Mouse (Mus musculus) heart, postnatal 0 days (tissue): ENCODE results near the gene Tnfaip1. TPM values are rescaled to one million over a fixed set of nuclear protein-coding genes. Genes with fewer than 3 reads are reported as not detected.
"Not testable (repeated sequence)": the region's sequence is repeated elsewhere in the genome, so short reads cannot be mapped to it uniquely, and the experiment has no call there.

Experiments
- ATAC-seq: fragments of 200-750 bp; cut with Nextera tagmentation; 2 replicates; pipeline ENCODE4 v1.8.0; 2017; ENCODE audit warnings: low read depth, moderate number of reproducible peaks, moderate library complexity; ENCODE audit not compliant: insufficient read depth
- DNase-seq: peaks from one replicate; pipeline ENCODE4 v3.0.0-alpha.2; 2016; ENCODE audit warnings: low spot score
- H3K27ac ChIP-seq: fragments of 300-500 bp; sonication (generic); 2 replicates; pipeline ENCODE4 v1.5.1; 2014; ENCODE audit warnings: low read depth, mild to moderate bottlenecking
- H3K27me3 ChIP-seq: fragments of 300-500 bp; sonication (generic); 2 replicates; pipeline ENCODE4 v1.6.1; 2014; ENCODE audit warnings: low read length, mixed read lengths; ENCODE audit not compliant: control insufficient read depth, insufficient read depth
- H3K36me3 ChIP-seq: fragments of 300-500 bp; sonication (generic); replicated peaks from 2 replicates; pipeline ENCODE4 v1.6.1; 2014; ENCODE audit warnings: low read length, mixed read lengths; ENCODE audit not compliant: control insufficient read depth, insufficient read depth
- H3K4me1 ChIP-seq: fragments of 300-500 bp; sonication (generic); 2 replicates; pipeline ENCODE4 v1.6.1; 2014; ENCODE audit warnings: antibody characterized with exemption; ENCODE audit not compliant: control insufficient read depth, insufficient read depth
- H3K4me2 ChIP-seq: fragments of 300-500 bp; sonication (generic); 2 replicates; pipeline ENCODE4 v1.6.1; 2014; ENCODE audit warnings: low read depth, mild to moderate bottlenecking, low read length, moderate library complexity
- H3K4me3 ChIP-seq: fragments of 300-500 bp; sonication (generic); 2 replicates; pipeline ENCODE4 v1.5.1; 2014; ENCODE audit warnings: low read depth, low read length
- H3K9ac ChIP-seq: fragments of 300-500 bp; sonication (generic); replicated peaks from 2 replicates; pipeline ENCODE4 v1.6.1; 2014; ENCODE audit warnings: low read depth, low read length, mixed read lengths
- H3K9me3 ChIP-seq: fragments of 300-500 bp; sonication (generic); replicated peaks from 2 replicates; pipeline ENCODE4 v1.6.1; 2016; ENCODE audit warnings: low read length; ENCODE audit not compliant: control insufficient read depth
- CTCF ChIP-seq: IDR thresholded peaks from 2 replicates; pipeline ENCODE4 v1.5.1; 2016; ENCODE audit warnings: antibody characterized with exemption, control low read depth, low read depth
- EP300 ChIP-seq: IDR thresholded peaks from 2 replicates; pipeline ENCODE4 v1.6.1; 2016; ENCODE audit warnings: antibody characterized with exemption, low read depth
- WGBS: fragments of 180-500 bp; shearing (Covaris S2); extraction: QIAGEN DNeasy Blood & Tissue Kit; methylation state at CpG from one replicate; pipeline ENCODE4 v1.1.7; 2014; 5-methylcytosine and 5-hydroxymethylcytosine counted together
- polyA plus RNA-seq: library from polyadenylated mRNA; unstranded; fragments of >200 nt; fragmentation: Nextera tagmentation; extraction: Ambion mirVana; gene quantifications from 2 replicates; pipeline ENCODE4 v1.2.1, GENCODE M21; 2015
- total RNA-seq: library from RNA; depleted of rRNA; stranded (reverse); fragments of >200 nt; gene quantifications from 2 replicates; pipeline ENCODE4 v1.2.3, GENCODE M21; 2014; ENCODE audit warnings: low replicate concordance

Gene Tnfaip1
- total and polyA plus RNA-seq, 2 experiments from 2014 or later = 49.7 to 50.0 TPM

GRCm38 (mm10) chr11:78536690-78537084 lies 555 bp upstream of the Tnfaip1 start:
- Histone ChIP-seq H3K36me3 (peaks cover 37% of the 10 kb centered on the region), H3K9ac (peak overlapping the region; percentile 76), H3K27ac (peak overlapping the region; percentile 92), H3K4me3 (peak overlapping the region; percentile 82), H3K9me3 (no peaks in the 10 kb centered on the region), H3K27me3 (no peaks in the 10 kb centered on the region), H3K4me2 (peak overlapping the region; percentile 78), H3K4me1 (peaks cover 24% of the 10 kb centered on the region)
- TF ChIP-seq CTCF = no peak
- no peak for TF ChIP-seq EP300
- ATAC-seq (no peak), DNase-seq (no peak)
- 1% methylated on average over 14 of the region's 14 CpGs for WGBS

GRCm38 (mm10) chr11:78535376-78536079 lies 604 bp downstream of the Tnfaip1 start:
- Histone ChIP-seq H3K9me3 (no peaks in the 10 kb centered on the region), H3K4me3 (peak overlapping the region; percentile 82), H3K27ac (peak overlapping the region; percentile 92), H3K4me2 (peak overlapping the region; percentile 83), H3K4me1 (peaks cover 24% of the 10 kb centered on the region), H3K36me3 (peaks cover 29% of the 10 kb centered on the region), H3K9ac (peak overlapping the region; percentile 61), H3K27me3 (no peaks in the 10 kb centered on the region)
- DNase-seq = peak; percentile 87
- ATAC-seq = peak; percentile 9; the same call in 1 of the 2 replicates
- under 1% methylated on average over 23 of the region's 23 CpGs for WGBS
- no peak for TF ChIP-seq EP300
- TF ChIP-seq CTCF = no peak

- WGBS = 70% methylated on average over 4 of the region's 4 CpGs
- TF ChIP-seq EP300 (no peak), CTCF (no peak)
- Histone ChIP-seq H3K9ac (no peak overlapping the region), H3K4me2 (peak overlapping the region; percentile 83), H3K9me3 (no peaks in the 10 kb centered on the region), H3K27ac (peak overlapping the region; percentile 92), H3K4me1 (peaks cover 24% of the 10 kb centered on the region), H3K4me3 (peak overlapping the region; percentile 82), H3K36me3 (peaks cover 29% of the 10 kb centered on the region), H3K27me3 (no peaks in the 10 kb centered on the region)
- DNase-seq = no peak
- no peak for ATAC-seq
Observed at GRCm38 (mm10) chr11:78534516-78534915, 1.6 kb downstream of the Tnfaip1 start.

DNA sequence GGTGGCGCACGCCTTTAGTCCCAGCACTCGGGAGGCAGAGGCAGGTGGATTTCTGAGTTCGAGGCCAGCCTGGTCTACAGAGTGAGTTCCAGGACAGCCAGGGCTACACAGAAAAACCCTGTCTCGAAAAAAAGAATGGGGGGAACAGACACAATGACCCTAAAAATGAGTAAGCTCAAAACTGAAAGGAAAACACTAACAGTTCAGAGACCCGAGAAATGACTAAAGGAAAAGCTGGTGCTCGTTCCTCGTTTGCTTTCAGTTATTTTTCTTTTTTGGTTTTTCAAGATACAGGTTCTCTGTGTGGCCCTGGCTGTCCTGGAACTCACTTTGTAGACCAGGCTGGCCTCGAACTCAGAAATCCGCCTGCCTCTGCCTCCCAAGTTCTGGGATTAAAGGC lies 4.6 kb downstream of the Tnfaip1 start:
- 80% methylated on average over 6 of the region's 10 CpGs for WGBS
- Histone ChIP-seq H3K36me3 (peaks cover 42% of the 10 kb centered on the region), H3K4me1 (peaks cover 11% of the 10 kb centered on the region), H3K9ac (0 out of 2 replicates have a peak overlapping the region, but pooled peaks have one; percentile 15), H3K27ac (peak overlapping the region; percentile 79), H3K4me2 (0 out of 2 replicates have a peak overlapping the region, but pooled peaks have one; percentile 6)
- not testable (repeated sequence) for H3K9me3 ChIP-seq, H3K27me3 ChIP-seq, ATAC-seq, H3K4me3 ChIP-seq, DNase-seq

GRCm38 (mm10) chr11:78531046-78531445 lies 5.1 kb downstream of the Tnfaip1 start:
- Histone ChIP-seq H3K4me2 (peak overlapping the region; percentile 15; the same call in 1 of the 2 replicates), H3K9me3 (no peaks in the 10 kb centered on the region), H3K4me1 (peaks cover 11% of the 10 kb centered on the region), H3K27me3 (no peaks in the 10 kb centered on the region), H3K4me3 (no peak overlapping the region), H3K9ac (peak overlapping the region; percentile 15; the same call in 1 of the 2 replicates), H3K36me3 (peaks cover 47% of the 10 kb centered on the region), H3K27ac (peak overlapping the region; percentile 79)
- ATAC-seq (peak; percentile 6; the same call in 1 of the 2 replicates), DNase-seq (peak; percentile 61)
- no peak for TF ChIP-seq CTCF
- TF ChIP-seq EP300 = peak; percentile 80
- WGBS = 51% methylated on average over 6 of the region's 6 CpGs
